Mouse (Mus musculus) olfactory bulb, adult 2 months (tissue): Measurements from ENCODE around the gene Pld1. TPM values are rescaled to one million over a fixed set of nuclear protein-coding genes. Genes with fewer than 3 reads are reported as not detected.
"Not testable (repeated sequence)": the region's sequence is repeated elsewhere in the genome, so short reads cannot be mapped to it uniquely, and the experiment has no call there.

Source experiments
- H3K27ac ChIP-seq: fragments of 200-500 bp; 2 replicates; pipeline ENCODE4 v1.5.1; 2012; ENCODE audit warnings: low read depth, low read length; ENCODE audit not compliant: insufficient read depth
- H3K4me1 ChIP-seq: fragments of 200-500 bp; 2 replicates; pipeline ENCODE4 v1.6.1; 2012; ENCODE audit warnings: low read length; ENCODE audit not compliant: control insufficient read depth, insufficient read depth
- H3K4me3 ChIP-seq: fragments of 200-500 bp; 2 replicates; pipeline ENCODE4 v1.5.1; 2012; ENCODE audit warnings: mild to moderate bottlenecking, low read depth, low read length, moderate library complexity; ENCODE audit not compliant: insufficient read depth
- CTCF ChIP-seq: fragments of 200-500 bp; IDR thresholded peaks from 2 replicates; pipeline ENCODE4 v1.5.1; 2012; ENCODE audit warnings: low read depth, mild to moderate bottlenecking, low read length, moderate library complexity; ENCODE audit not compliant: insufficient read depth
- POLR2A ChIP-seq: fragments of 200-500 bp; IDR thresholded peaks from 2 replicates; pipeline ENCODE4 v1.6.1; 2012; ENCODE audit warnings: mild to moderate bottlenecking, low read depth, low read length, moderate library complexity; ENCODE audit not compliant: insufficient read depth
- WGBS: fragments of 180-500 bp; shearing (Covaris S2); methylation state at CpG from one replicate; pipeline ENCODE4 v1.1.7; 2018; 5-methylcytosine and 5-hydroxymethylcytosine counted together
- polyA plus RNA-seq: library from polyadenylated mRNA; stranded (reverse); fragments of >200 nt; gene quantifications from 2 replicates; pipeline ENCODE4 v1.2.4, GENCODE M21; 2012; ENCODE audit warnings: low replicate concordance; ENCODE audit not compliant: missing spikeins, insufficient read depth, insufficient read length

Gene Pld1
- polyA plus RNA-seq, 1 experiment: not detected

- H3K27ac ChIP-seq: no peak overlapping the region
- no peak overlapping the region for H3K4me3 ChIP-seq
- no peak for TF ChIP-seq POLR2A
- no peak for TF ChIP-seq CTCF
- peaks cover 16% of the 10 kb centered on the region for H3K4me1 ChIP-seq
- WGBS: 85% methylated on average over 13 of the region's 13 CpGs
These were observed 1.1 kb upstream of the Pld1 start for GRCm38 (mm10) chr3:27937144-27938110.

DNA sequence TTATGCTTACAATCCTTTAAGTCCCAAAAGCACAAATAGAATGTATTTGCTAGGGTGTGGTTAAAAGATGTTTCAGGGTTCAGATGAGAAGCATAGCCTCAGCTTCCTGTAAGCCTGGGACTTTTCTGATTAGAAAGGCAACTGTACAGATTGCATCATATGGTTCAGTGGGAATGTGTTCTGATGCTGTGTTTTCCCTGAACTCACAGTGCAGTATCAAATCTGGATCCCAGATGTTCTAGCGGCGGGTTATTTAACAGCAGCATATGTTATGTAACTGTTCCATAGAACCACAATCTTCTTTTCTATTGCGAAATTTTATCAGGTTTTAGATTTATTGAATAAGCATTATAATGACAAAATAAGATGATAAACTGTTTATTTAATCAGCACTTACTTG lies 3.1 kb downstream of the Pld1 start:
- Histone ChIP-seq H3K4me3 (no peak overlapping the region), H3K4me1 (peaks cover 16% of the 10 kb centered on the region), H3K27ac (no peak overlapping the region)
- WGBS: 87% methylated on average over 3 of the region's 3 CpGs
- no peak for TF ChIP-seq CTCF
- no peak for TF ChIP-seq POLR2A

DNA sequence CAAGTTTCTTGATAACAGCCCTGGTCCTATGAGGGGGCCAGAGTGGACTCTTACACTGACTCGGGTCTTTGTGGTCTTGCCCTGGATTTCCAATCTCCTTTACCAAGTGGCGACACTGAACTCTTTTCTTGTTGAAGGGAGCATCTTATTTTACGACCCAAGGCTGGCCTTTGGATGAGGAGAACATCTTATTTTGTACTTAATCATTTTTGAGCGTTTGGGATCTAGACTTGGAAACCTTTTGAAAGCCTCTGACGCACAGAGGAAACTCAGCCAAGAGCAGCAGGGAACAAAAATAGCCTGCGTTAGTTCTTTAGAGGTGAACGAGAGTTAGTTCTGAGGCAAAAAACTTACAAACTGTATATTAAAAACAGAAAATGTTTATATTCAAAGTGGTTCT lies 4.5 kb downstream of the Pld1 start:
- WGBS: 74% methylated on average over 7 of the region's 7 CpGs
- no peak overlapping the region for H3K27ac ChIP-seq
- TF ChIP-seq CTCF (no peak), POLR2A (no peak)
- H3K4me1 ChIP-seq: peaks cover 16% of the 10 kb centered on the region
- no peak overlapping the region for H3K4me3 ChIP-seq

GRCm38 (mm10) chr3:27945397-27945796 lies 6.9 kb downstream of the Pld1 start:
- WGBS: 88% methylated on average over 2 of the region's 2 CpGs
- not testable (repeated sequence) for H3K27ac ChIP-seq, H3K4me3 ChIP-seq, H3K4me1 ChIP-seq

DNA sequence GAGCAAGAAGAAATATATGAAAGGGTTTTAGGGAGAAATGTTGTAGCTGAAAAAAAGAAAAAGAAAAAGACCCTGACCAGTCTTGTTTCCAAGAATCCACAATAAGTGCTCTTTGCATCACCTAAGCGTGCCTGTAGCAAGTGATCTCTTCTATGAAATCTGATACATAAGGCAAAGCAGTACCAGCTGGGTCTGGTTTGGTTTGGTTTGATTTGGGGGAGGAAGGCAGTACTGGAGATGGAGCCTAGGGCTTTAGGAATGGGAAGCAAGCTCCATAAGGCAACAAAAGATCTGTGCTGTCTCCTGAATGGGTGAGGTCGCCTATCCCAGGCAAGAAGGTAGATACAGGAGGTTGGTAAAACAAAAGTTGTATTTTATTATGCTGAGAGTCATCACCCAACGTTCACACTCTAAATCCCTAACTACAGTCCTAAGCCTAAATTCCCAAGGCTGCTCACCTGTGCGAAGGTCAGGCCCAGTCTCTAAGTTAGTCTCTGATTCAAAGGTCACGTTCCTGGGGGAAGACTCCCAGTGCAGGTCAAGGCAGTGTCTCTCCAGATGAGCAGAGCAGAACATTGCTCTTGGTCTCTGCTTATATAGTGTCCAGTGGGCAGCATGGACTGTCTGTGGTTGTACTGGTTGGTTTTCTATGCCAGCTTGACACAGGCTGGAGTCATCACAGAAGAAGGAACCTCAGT lies 10.8 kb downstream of the Pld1 start:
- Histone ChIP-seq H3K27ac (no peak overlapping the region), H3K4me3 (no peak overlapping the region), H3K4me1 (no peaks in the 10 kb centered on the region)
- WGBS: 88% methylated on average over 5 of the region's 5 CpGs
- no peak for TF ChIP-seq CTCF
- TF ChIP-seq POLR2A: no peak

- Histone ChIP-seq H3K27ac (no peak overlapping the region), H3K4me3 (no peak overlapping the region), H3K4me1 (no peaks in the 10 kb centered on the region)
- WGBS: 94% methylated on average over 6 of the region's 6 CpGs
- no peak for TF ChIP-seq CTCF
- no peak for TF ChIP-seq POLR2A
These were observed 11.4 kb downstream of the Pld1 start for GRCm38 (mm10) chr3:27949873-27950250.

GRCm38 (mm10) chr3:27950726-27951125 lies 12.2 kb downstream of the Pld1 start:
- TF ChIP-seq CTCF (no peak), POLR2A (no peak)
- H3K4me3 ChIP-seq: no peak overlapping the region
- 97% methylated on average over 2 of the region's 2 CpGs for WGBS
- H3K4me1 ChIP-seq: no peaks in the 10 kb centered on the region
- H3K27ac ChIP-seq: no peak overlapping the region

GRCm38 (mm10) chr3:27951721-27952120 lies 13.2 kb downstream of the Pld1 start:
- no peak for TF ChIP-seq CTCF
- no peak for TF ChIP-seq POLR2A
- 90% methylated on average over 4 of the region's 4 CpGs for WGBS
- no peaks in the 10 kb centered on the region for H3K4me1 ChIP-seq
- no peak overlapping the region for H3K27ac ChIP-seq
- H3K4me3 ChIP-seq: no peak overlapping the region

- Histone ChIP-seq H3K27ac (no peak overlapping the region), H3K4me1 (no peaks in the 10 kb centered on the region), H3K4me3 (no peak overlapping the region)
- WGBS: 93% methylated on average over 1 of the region's 1 CpGs
- no peak for TF ChIP-seq CTCF
- no peak for TF ChIP-seq POLR2A
These were observed 17.5 kb downstream of the Pld1 start for GRCm38 (mm10) chr3:27956006-27956405.
